Mouse (Mus musculus) heart, embryonic 10.5 days (tissue): ENCODE measurements around the gene Papss2. TPM values are rescaled to one million over a fixed set of nuclear protein-coding genes. Genes with fewer than 3 reads are reported as not detected.

Experiments used
- DNase-seq: peaks from one replicate; pipeline ENCODE4 v3.0.0-alpha.2; 2017; ENCODE audit warnings: low spot score
- H3K27ac ChIP-seq: fragments of 300-500 bp; sonication (generic); 2 replicates; pipeline ENCODE4 v1.5.1; 2016; ENCODE audit warnings: mild to moderate bottlenecking
- H3K27me3 ChIP-seq: fragments of 300-500 bp; sonication (generic); 2 replicates; pipeline ENCODE4 v1.6.1; 2016; ENCODE audit warnings: mild to moderate bottlenecking; ENCODE audit not compliant: poor library complexity, insufficient read depth, severe bottlenecking
- H3K36me3 ChIP-seq: fragments of 300-500 bp; sonication (generic); 2 replicates; pipeline ENCODE4 v1.6.1; 2016; ENCODE audit warnings: mild to moderate bottlenecking, moderate library complexity
- H3K4me1 ChIP-seq: fragments of 300-500 bp; sonication (generic); 2 replicates; pipeline ENCODE4 v1.6.1; 2016; ENCODE audit warnings: mild to moderate bottlenecking
- H3K4me3 ChIP-seq: fragments of 300-500 bp; sonication (generic); 2 replicates; pipeline ENCODE4 v1.5.1; 2016; ENCODE audit warnings: mild to moderate bottlenecking, moderate library complexity
- H3K9me3 ChIP-seq: fragments of 300-500 bp; sonication (generic); 2 replicates; pipeline ENCODE4 v1.6.1; 2016; ENCODE audit warnings: mild to moderate bottlenecking, moderate library complexity
- WGBS: fragments of 180-500 bp; shearing (Covaris S2); methylation state at CpG from one replicate; pipeline ENCODE4 v1.1.7; 2016; 5-methylcytosine and 5-hydroxymethylcytosine counted together
- polyA plus RNA-seq: library from polyadenylated mRNA; unstranded; fragments of >200 nt; fragmentation: Nextera tagmentation; extraction: Ambion mirVana; gene quantifications from 2 replicates; pipeline ENCODE4 v1.2.1, GENCODE M21; 2016

Papss2 gene
- polyA plus RNA-seq, 1 experiment from 2014 or later: 6.6 TPM

DNA sequence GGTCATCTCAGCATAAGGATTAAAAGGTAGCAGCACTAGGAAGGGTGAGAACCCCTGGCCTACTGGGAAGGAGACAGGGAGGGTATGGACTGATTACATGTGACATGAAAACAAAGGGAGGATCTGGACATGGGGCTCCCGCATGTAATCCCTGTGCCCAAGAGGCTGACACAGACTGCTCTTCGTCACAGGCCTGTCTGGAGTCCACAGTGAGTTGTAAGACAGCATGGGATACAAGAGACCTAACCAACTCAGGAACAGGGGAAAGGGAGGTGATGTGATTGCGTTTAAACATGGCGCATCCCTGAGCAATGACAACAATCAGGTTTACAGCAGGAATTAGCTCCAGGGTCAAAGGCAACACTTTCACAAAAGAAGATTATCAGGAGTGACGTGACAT lies 113.4 kb downstream of the Papss2 start:
- WGBS: 86% methylated on average over 5 of the region's 5 CpGs
- Histone ChIP-seq H3K27ac (no peak overlapping the region), H3K4me1 (peaks cover 14% of the 10 kb centered on the region; the same call in 1 of the 2 replicates), H3K27me3 (no peaks in the 10 kb centered on the region), H3K36me3 (peaks cover 32% of the 10 kb centered on the region), H3K4me3 (no peak overlapping the region), H3K9me3 (no peaks in the 10 kb centered on the region)
- DNase-seq: no peak

- Histone ChIP-seq H3K9me3 (no peaks in the 10 kb centered on the region), H3K27me3 (no peaks in the 10 kb centered on the region), H3K36me3 (peaks cover 20% of the 10 kb centered on the region), H3K4me3 (no peak overlapping the region), H3K4me1 (peaks cover 14% of the 10 kb centered on the region; the same call in 1 of the 2 replicates), H3K27ac (no peak overlapping the region)
- WGBS: 76% methylated on average over 3 of the region's 3 CpGs
- DNase-seq: no peak
These were observed 114.7 kb downstream of the Papss2 start for GRCm38 (mm10) chr19:32710288-32710687.

GRCm38 (mm10) chr19:32711761-32712541 lies 116.4 kb downstream of the Papss2 start:
- H3K4me3 ChIP-seq: peak overlapping the region; percentile 89
- peak overlapping the region; percentile 96 for H3K27ac ChIP-seq
- under 1% methylated on average over 63 of the region's 63 CpGs for WGBS
- H3K27me3 ChIP-seq: no peaks in the 10 kb centered on the region
- peaks cover 14% of the 10 kb centered on the region; the same call in 1 of the 2 replicates for H3K4me1 ChIP-seq
- DNase-seq: peak; percentile 95
- no peaks in the 10 kb centered on the region for H3K9me3 ChIP-seq
- H3K36me3 ChIP-seq: peaks cover 6% of the 10 kb centered on the region; the same call in 1 of the 2 replicates

DNA sequence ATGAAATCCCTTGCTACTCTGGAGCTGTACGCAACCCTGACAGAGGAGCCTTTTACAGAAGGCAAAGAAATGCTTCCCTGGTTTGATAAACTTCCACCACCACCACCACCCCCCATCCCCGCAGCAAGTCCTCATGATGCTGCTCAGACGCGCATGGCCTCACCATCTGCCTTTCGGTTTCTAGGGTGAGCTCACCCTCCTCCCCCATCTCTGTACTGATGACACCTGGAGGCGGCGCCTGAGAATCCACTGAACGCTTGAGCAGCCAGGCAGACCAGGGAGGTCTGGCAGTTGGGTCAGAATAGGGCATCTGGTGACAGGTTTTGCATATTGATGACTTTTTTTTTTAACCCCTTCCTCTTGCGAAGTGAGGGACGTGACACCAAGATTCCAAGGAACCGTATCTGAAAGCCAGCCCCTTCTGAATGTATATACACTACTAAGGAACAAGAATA lies 117.0 kb downstream of the Papss2 start:
- H3K27ac ChIP-seq: peak overlapping the region; percentile 96
- H3K9me3 ChIP-seq: no peaks in the 10 kb centered on the region
- peaks cover 5% of the 10 kb centered on the region; the same call in 1 of the 2 replicates for H3K36me3 ChIP-seq
- H3K27me3 ChIP-seq: no peaks in the 10 kb centered on the region
- H3K4me3 ChIP-seq: peak overlapping the region; percentile 89
- H3K4me1 ChIP-seq: peaks cover 14% of the 10 kb centered on the region; the same call in 1 of the 2 replicates
- peak; percentile 91 for DNase-seq
- WGBS: 2% methylated on average over 11 of the region's 11 CpGs

DNA sequence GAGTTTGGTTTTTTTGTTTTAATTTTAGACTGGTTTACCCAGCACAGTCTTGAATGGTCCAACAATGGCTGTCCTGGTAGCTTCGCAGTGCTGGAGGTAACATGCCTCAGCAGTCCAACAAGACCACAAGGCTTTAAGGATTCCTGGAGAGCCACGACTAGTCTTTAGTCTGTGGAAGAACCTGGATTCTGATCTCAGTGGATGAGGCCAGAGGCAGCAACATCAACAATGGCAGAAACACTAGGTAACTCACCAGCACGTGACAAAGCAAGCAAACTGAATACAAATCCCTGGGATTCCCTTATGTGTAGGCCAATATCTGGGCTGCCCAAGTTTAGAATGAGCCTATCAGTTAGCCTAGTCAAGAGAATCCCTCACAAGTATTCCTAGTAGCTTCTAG lies 117.9 kb downstream of the Papss2 start:
- Histone ChIP-seq H3K4me3 (no peak overlapping the region), H3K27ac (no peak overlapping the region), H3K4me1 (peaks cover 14% of the 10 kb centered on the region; the same call in 1 of the 2 replicates), H3K36me3 (peaks cover 5% of the 10 kb centered on the region; the same call in 1 of the 2 replicates), H3K27me3 (no peaks in the 10 kb centered on the region), H3K9me3 (no peaks in the 10 kb centered on the region)
- no peak for DNase-seq
- 80% methylated on average over 3 of the region's 3 CpGs for WGBS

DNA sequence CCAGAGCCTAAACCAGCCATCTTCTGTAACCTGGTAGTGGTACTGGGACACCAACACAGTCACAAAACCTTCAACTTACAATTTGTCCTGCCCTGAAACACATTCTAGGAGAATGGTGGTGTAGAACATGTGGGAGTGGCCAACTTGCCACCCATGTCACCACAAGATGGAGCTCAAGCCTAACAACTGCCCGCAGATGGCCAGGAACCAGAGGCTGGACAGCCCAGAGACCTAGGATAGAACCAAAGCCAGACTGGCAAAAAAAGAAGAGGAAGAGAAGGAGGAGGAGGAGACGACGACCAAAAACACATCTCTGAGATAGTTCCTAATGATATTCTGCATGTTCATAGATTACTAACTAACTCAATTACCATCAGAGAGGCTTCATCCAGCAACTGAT lies 119.6 kb downstream of the Papss2 start:
- H3K27me3 ChIP-seq: no peaks in the 10 kb centered on the region
- H3K9me3 ChIP-seq: no peaks in the 10 kb centered on the region
- no peak overlapping the region for H3K4me3 ChIP-seq
- WGBS: 12% methylated on average over 3 of the region's 3 CpGs
- H3K36me3 ChIP-seq: no peaks in the 10 kb centered on the region
- no peak overlapping the region for H3K27ac ChIP-seq
- peak; percentile 79 for DNase-seq
- peaks cover 12% of the 10 kb centered on the region; the same call in 1 of the 2 replicates for H3K4me1 ChIP-seq

- H3K4me3 ChIP-seq: no peak overlapping the region
- no peaks in the 10 kb centered on the region for H3K27me3 ChIP-seq
- H3K36me3 ChIP-seq: no peaks in the 10 kb centered on the region
- DNase-seq: no peak
- no peaks in the 10 kb centered on the region for H3K9me3 ChIP-seq
- peaks cover 12% of the 10 kb centered on the region; the same call in 1 of the 2 replicates for H3K4me1 ChIP-seq
- H3K27ac ChIP-seq: no peak overlapping the region
These were observed 120.1 kb downstream of the Papss2 start for GRCm38 (mm10) chr19:32715681-32716080.

Other genes starting within 250 kb of the Papss2 start
- gene Sgms1, start 206.1 kb upstream of the Papss2 start, polyA plus RNA-seq: 41.5 and 45.9 TPM in 2 replicates
- 47.9 and 55.7 TPM in 2 replicates for gene Rpl9-ps6, start 129.2 kb upstream of the Papss2 start, polyA plus RNA-seq
- 75.0 and 85.1 TPM in 2 replicates for gene Minpp1, start 110.0 kb upstream of the Papss2 start, polyA plus RNA-seq
- 63.4 and 68.1 TPM in 2 replicates for gene Atad1, start 144.0 kb downstream of the Papss2 start, polyA plus RNA-seq
- gene Pten, start 161.7 kb downstream of the Papss2 start, polyA plus RNA-seq: 4.3 and 5.4 TPM in 2 replicates